Mouse (Mus musculus): ENCODE measurements around the gene Pdcd5.

Gene Pdcd5

DNA sequence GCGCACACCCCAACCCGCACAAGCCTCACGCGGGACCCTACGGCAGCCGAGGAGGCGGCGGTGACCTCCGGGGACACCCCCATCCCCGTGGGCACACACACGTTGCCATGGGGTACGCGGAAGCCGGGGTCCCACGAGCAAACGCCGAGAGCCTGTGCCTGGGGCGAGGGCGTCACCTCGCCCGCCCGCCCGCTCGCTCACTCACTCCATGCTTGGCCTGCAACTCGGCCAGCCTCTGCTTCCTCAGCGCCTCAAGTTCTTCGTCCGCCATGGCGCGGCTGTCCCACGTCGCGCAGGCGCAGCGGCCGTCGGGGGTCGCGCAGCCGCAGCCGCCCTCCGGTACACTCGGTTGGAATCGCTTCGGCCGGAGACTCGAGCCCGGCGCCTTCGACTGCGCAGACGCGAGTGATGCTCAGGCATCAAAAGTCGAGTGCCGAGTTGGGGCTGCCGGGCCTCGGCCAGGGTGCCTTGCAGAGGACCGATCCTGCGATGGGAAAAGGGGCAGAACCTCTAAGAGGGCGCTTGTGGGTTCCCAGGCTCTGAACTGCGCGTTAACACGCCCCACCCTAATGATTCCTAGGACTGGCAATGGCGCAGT, at the start of gene Pdcd5:
Gene Pdcd5, minus strand, starts transcription at position 421 of the 598 bp plus-strand sequence.
- DNase-seq (ENCODE audit: low spot score): peak; percentile 95

DNA sequence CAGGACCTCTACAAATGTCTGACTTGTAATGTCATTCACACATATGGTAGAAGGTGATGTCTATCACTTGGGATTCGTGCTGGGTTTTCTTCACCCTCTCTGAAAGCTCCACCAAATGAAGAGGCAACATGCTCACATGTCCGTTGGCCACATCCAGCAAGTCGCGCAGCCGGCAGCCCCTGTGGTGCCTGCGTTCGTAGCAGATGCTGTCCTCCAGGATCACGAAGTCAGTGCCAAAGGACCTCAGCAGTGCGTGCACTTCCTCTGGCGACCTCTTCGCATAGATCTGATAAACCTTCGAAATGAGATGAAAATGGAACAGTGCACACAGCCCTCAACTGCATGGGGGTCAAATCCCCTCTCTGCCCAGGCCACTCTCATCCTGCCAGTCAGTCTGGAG, 45.3 kb upstream of the Pdcd5 start:
- no peak for DNase-seq (ENCODE audit: low spot score)

DNA sequence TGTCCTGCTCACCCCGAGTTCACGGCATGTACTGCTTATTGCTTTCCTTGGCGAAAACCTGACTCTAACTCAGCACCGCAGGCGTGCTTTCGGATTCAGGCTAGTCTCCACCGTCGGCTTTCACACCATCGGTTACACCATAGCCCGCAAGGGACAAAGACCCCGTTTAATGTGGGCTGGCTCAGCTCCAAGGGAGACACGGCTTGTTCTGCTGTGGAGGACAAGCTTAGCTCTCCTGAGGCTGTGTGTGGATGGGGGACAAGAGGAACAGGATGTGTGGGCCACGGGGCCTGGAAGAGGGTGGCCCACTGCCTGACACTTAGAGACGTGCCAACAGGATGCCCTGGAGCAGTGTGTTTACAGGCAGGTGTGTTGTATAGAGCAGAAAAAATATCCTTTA, 44.8 kb upstream of the Pdcd5 start:
- DNase-seq (ENCODE audit: low spot score): no peak

DNA sequence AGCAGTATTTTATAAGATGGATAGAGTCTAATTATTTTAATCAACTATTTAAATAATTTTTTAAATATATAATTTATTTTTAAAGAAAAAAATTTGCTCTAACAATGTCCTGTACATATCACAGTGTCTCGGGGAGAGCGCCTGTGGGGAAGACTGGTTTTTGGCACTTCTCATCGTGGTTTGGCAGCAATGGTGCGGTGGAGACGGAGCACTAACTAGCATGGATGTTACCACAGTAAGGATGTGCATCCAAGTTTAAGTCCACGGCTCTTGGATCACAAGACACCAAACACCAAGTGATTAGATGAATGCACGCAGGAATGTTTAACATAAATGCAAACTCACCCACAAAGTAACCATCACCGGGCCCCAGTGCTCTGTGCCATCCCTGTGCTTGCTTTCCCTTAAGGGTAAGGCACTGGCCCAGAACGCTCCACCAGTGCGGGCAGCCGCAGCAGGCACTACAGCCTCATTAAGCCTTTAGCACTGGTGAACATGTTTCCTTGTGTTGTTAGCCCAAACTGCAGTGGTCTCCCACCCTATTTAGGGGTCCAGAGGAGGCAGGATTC, 41.5 kb upstream of the Pdcd5 start:
- no peak for DNase-seq (ENCODE audit: low spot score)

DNA sequence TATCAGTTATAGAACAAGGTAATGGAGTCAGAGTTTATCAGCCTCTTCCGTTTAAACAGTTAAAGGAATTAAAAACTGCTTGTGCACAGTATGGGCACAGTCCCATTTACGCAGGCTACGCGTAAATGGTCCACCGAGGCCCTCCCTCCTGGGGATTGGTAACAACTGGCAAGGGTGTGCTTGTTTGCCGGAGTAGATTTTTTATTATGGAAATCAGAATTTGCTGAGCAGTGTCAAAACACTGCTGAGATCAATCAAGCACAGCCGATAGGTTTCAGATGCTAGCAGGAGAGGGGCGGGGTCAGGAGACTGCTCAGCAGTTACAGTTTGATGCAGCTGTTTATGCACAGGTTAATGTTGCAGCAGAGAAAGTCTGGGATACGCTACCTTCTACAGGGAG, 41.0 kb upstream of the Pdcd5 start:
- no peak for DNase-seq (ENCODE audit: low spot score)

GRCm38 (mm10) chr7:35687229-35687628, 39.9 kb upstream of the Pdcd5 start:
- no peak for DNase-seq (ENCODE audit: low spot score)

GRCm38 (mm10) chr7:35686756-35687155, 39.4 kb upstream of the Pdcd5 start:
- DNase-seq (ENCODE audit: low spot score): no peak

DNA sequence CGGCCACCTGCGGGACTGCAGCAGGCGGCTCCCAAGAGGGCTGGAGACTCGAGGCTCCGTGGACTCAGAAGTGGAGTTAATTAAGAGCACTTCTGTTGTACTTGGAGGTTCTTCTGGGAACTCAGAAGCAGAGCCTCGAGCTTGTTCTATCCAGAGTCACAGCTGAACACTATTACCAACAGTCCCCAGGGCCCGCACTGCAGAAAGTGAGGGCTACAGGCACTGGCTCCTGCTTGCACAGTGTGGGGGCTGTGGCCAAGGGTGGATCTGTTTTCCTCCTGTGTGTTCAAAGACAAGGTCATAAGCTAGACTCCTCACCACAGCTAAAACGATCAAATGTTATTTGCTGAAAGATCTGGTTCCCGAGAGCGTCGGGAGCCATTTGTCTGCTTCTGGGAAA, 38.9 kb upstream of the Pdcd5 start:
- DNase-seq (ENCODE audit: low spot score): no peak

GRCm38 (mm10) chr7:35683409-35684122, 36.2 kb upstream of the Pdcd5 start:
- no peak for DNase-seq (ENCODE audit: low spot score)

GRCm38 (mm10) chr7:35681559-35681958, 34.2 kb upstream of the Pdcd5 start:
- DNase-seq (ENCODE audit: low spot score): no peak

DNA sequence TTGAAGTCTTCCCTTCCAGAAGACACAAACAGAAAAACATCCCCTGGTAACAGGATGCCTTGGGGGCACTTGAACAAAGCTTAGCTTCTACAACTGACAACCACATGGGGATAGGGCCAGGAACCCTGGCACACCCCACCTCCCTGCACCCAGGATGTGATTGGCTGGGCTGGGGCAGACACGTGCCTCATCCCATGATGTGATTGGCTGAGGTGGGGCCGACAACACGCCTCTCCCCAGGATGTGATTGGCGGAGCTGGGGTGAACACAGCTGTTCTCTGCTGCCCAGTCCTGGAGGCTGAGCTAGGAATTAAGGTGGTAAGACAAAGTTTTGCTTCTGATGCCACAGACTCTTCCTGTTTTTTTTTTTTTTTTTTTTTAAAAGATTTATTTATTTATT, 31.7 kb upstream of the Pdcd5 start:
- DNase-seq (ENCODE audit: low spot score): no peak

DNA sequence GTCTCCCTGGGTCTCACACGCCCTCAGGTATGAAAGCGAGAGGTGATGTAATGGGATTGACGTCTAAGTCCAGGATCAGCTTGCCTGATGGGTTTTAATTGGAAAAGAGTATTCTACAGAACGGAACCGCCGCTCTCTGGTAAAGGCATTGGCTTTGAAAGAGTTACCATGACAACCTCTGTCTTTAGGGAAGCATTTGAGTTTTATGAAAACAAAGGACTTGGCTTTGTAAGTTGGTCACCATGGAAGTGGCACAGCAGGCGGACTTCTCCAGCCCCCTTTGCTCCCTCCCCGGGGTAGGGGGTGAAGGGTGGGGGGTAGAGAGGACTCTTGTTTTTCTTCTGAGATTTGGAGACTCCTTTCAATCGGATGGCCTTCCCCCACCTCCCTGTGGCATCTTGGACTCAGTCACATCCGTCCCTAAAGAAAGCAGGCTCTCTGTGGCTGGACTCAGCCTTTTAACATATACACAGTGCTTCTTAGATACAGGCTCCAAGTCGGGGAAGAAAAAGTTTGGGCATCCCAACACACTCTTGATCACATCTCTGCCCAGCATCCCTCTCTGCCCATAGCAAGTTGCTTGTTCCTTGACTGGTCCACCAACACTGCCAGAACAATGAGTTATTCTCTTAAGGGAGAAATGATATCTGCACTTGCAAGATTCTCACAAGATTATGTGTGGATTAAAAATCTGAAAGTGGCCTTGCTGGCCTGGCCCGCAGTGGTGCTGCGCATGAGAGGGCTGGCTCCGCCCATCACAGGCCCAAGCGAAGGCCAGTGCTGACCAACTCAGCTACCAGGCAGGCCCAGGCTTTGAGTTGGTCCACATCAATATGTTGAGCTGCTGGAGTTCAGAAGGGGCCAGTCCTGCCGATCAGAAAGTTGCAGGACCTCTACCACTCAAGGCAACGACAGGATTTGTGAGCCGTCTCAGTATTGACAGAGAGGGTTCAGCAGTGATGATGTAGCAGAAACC, 21.0 kb upstream of the Pdcd5 start:
- no peak for DNase-seq (ENCODE audit: low spot score)

DNA sequence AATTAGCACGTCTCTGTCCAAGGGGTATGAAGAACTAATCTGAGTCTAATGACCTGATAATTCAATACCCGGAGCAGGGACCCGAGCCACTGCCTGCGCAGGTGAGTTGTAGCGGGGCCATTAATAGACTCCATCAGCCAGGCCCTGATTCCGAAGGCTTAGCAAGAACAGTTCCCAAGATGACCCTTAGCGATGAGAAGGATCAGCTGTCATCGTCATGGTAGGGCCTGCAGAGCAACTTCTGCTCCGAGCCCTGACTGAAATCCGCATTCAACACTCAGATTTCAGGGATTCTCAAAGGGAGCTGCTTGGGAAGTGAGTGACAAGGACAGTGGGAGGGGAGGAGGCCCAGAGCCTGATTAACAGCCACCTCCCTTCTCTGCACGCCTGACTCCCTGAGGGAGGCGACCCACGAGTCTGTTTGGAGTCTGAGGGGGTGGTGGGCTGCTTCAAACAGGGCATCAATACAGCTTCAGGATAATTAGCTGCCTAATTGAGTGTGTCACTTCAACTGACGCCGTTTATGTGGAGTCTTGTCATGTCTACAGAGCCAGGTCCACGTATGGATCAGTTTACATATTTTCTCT, 16.6 kb upstream of the Pdcd5 start:
- no peak for DNase-seq (ENCODE audit: low spot score)

- no peak for DNase-seq (ENCODE audit: low spot score)
Measured at GRCm38 (mm10) chr7:35659173-35659572, 11.9 kb upstream of the Pdcd5 start.

- DNase-seq (ENCODE audit: low spot score): no peak
Measured at GRCm38 (mm10) chr7:35657829-35658228, 10.5 kb upstream of the Pdcd5 start.

- DNase-seq (ENCODE audit: low spot score): no peak
Measured at GRCm38 (mm10) chr7:35651583-35652270, 4.4 kb upstream of the Pdcd5 start.

DNA sequence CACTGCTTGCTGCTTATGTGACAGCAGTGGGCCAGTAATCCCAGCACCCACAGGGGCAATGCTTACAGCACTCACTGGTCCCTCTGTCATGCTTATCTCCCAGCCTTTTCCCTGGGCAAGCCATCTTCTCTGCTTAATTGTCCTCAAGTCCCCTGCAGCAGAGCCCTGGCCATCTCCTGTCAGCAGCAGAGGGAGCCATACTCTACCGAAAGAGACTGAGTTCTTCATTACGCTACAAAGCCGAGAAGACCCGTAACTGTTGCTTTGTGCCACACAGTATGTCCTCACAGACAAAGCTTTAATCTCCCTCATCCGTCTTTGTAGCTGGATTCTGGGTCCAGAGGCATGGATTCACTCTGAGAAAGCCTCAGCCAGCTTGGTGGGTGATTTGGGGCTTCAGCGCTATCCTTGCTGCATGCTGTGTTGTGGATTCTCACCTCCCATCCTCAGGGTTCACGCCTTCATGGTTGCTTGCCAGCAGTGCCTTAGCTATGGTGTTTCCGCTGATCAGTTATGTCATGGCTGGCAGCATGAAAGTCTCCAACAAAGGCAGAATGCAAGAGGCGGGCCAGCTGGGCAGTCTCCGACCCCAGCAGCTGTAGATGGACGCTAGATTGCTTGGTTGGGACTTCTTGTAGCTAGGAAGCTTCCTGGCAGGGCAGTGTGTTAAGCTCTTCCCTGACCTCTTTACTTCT, 3.5 kb upstream of the Pdcd5 start:
- peak; percentile 61 for DNase-seq (ENCODE audit: low spot score)

DNA sequence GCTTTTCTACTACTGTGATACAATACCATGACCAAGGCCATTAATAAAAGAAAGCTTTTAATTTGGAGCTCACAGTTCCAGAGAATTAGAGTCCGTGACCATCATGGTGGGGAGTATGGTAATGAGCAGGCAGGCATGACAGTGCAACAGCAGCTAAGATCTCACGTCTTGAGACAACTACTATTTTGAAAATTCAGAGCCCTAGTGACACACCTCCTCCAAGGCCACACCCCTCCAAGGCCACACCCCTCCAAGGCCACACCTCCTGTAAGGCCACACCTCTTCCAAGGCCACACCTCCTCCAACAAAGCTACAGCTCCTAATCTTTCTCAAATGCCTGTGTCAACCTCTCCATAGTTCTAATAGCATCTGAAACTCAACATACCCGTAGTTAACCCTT, 1.8 kb upstream of the Pdcd5 start:
- DNase-seq (ENCODE audit: low spot score): no peak

GRCm38 (mm10) chr7:35648239-35649069, 1.1 kb upstream of the Pdcd5 start:
- no peak for DNase-seq (ENCODE audit: low spot score)
